Mouse (Mus musculus) adrenal gland, adult 18-20 months (tissue): ENCODE data around the gene Galr3. TPM values are rescaled to one million over a fixed set of nuclear protein-coding genes. Genes with fewer than 3 reads are reported as not detected.
A peak's percentile ranks its signal among the peaks of the same experiment; 100 is the strongest.

Source experiments
- DNase-seq, 2 experiments: peaks; one replicate each; pipeline ENCODE4 v3.0.0; 2021 to 2022; ENCODE audit warnings: low spot score in 2 of 2
- total RNA-seq, 2 experiments: library from RNA; stranded (reverse); gene quantifications; 1 replicate in 1 of 2; 2 replicates in 1 of 2; pipeline ENCODE4 v1.2.3; 2021

The Galr3 gene
- total RNA-seq, 2 experiments from 2014 or later = 0.27 TPM; not detected in 1

GRCm38 (mm10) chr15:79051461-79052360, 10.0 kb downstream of the Galr3 start:
- no peak for DNase-seq

DNA sequence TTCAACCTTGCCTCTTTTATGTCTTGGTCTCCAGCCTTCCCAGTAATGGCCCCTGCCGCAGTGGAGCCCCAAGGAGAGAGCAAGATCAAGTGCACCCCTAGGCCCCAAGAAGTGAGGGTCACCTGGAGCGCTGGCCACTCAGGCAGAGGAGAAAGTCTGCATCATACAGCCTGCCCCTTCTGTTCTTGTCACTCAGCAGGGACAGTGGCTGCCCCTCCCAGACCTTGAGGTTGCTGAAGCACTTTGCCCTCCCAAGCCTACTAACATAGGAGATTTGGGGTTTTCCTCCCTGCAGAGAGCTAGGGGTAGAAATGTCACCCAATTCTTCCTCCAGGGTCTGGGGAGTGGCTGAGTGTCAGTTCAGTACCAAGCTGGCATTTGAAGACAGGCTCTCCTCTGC, 10.7 kb downstream of the Galr3 start:
- DNase-seq = no peak

- DNase-seq = no peak
These were observed 14.9 kb downstream of the Galr3 start for GRCm38 (mm10) chr15:79056601-79057000.

DNA sequence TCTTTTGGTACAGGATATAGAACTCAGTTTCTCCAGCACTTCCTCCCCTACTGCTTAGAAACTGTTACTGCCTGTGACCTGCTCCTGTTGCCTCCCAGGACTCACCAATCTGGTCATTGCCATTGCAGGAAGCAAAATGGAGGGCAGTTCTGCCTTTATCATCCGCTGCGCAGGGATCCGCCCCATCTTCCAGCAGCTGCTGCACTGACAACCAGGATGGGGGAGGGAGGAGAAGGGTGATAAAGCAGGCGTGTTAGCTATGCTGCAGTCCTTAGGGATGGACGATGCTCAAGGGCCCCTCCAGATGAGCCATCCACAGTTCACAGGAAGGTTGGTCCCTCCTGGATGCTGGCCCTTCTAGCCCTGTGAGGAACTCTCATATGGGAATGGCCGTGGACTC, 16.2 kb downstream of the Galr3 start:
- DNase-seq = no peak

DNA sequence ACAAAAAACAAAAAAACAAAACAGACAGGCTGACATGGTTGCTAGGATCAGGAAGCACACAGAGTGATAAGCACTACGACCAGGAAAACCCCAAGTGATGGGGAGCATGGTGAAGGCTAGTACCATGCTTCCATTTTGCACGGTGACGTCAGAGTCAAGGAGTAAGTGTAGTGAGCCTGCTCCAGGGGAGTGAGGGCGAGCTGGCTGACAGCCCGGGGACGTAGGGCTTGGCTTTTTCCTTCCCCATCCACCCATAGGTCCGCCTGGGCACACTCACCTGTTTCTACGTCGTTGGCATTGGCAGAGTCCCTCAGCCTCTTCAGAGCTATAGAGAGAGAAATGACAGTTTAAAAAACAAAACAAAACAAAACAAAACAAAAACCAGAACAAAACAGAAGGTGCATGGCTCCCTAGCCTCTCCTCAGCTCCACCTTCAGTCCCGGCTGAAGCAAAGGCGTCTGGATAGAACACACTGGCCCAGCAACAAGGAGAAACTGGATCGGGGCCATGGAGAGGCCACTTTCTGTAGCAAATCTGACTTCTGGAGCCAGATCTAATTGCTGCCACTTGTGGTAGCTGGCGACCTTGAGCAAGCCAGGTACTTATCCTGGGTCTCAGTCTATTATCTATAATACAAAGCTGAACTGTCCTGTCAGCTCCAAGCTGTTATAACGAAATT, 19.3 kb downstream of the Galr3 start:
- DNase-seq = no peak

DNA sequence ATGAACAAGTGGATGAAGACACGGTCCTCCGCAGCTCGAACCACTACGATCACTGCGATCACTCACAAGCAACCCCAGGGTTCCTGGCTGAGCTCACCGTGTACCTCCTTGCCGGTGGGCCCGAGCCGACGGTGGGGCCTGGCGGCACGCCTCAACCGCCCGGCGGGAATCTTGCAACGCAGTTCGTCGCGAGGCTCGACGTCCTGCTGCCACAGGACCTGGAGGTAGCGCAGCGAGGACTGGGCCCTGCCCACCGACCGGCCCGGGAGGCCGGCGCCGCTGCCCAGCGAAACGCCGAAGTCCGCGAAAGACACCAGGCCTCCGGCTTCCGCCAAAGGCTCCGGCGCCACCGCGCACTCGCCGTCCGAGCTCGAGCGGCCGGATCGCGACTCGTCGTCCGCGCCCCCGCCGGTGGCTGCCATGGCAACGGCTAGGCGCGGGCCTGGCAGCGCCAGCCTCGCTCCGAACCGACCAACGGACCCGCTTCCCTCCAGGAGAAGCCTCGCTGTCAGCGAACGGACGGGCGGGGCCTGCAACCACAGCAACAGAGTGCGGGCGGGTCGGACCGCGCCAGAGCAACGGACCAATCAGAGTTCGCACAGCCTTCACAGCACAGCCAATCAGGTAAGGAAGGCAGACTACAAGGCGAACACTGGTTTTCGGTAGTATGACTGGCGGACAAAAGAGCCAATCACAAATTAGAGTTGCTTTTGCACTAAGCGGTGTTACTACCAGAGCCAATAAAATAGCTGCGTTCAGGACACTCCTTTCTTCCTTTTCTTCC, 20.9 kb downstream of the Galr3 start, which contains the start of gene Ankrd54:
Ankrd54 (minus strand) TSS at position 518 of the 784 bp plus-strand sequence.
- DNase-seq = peak; percentile 87

DNA sequence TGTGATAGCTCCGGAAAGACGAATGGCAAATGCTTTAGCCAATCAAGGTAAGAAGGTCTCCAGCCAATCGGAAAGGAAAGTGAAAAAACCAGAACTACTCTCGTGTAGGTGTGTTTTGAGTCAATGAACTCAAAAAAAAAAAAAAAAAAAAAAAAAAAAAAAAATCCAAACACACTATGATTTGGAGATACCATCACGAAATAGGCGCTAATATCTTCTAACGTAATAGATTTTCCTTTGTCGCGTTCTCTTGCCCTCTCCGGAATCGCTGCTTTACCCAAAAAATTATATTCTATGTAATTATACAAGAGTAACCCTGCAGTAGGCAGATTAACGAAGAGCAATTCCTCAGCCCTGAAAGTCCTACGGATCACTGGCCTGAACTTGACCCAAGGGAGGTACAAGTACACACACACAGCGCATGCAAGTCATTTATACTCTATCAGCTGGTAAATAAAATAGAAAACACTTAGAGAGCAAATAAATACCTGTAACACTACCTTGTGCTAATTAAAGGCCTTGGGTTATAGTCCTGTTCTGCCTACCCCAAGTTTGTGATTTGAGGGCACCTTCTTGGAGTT, 21.6 kb downstream of the Galr3 start:
- DNase-seq = no peak

DNA sequence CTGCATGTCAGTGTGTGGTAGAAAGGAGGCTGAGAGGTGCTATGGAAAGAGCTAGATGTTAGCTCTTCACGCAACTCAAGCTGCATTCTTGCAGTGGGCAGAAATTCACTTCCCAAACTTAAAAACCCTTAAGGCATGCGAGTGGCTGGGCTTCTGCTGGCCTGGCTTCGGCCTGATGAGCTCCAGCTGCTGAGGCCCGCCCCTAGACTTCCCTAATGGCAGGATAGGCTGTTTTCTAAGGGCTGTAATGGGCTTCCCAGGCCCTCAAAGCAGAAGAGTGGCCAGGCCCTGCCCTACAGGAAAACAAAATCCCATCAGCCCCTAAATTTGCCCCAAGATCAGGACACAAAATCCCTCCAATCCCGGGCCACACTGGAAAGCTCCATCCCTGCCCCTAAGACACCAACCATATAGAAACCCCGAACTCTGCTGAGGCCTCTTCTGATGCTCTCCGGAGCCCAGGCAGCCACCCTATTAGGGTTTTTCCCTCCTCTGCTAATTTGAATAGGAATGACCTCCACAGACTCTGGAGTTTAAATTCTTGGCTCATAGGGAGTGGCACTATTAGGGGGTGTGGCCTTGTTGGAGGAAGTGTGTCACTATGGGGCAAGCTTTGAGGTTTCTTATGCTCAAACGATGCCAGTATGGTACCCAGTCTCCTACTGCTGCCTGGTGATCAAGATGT, 23.5 kb downstream of the Galr3 start:
- no peak for DNase-seq

DNA sequence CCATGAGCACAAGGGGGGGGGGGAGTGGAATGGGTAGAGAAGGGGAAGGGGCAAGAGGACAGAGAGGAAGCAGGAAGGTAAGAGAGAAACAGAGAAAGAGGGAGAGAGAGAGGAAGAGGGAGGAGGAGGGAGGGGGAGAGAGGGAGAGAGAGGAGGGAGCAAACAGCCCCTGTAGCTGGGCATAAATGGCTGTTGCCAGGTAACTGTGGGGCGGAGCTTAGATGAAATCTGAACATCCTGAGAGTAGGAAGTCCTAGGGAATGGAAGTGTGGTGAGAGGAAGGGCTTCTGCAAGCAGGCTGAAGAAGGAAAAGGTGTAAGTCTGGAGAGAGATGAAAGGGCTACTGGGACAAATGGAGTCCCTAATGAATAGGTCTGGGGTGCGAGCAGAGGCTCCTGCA, 24.6 kb downstream of the Galr3 start:
- no peak for DNase-seq

GRCm38 (mm10) chr15:79067631-79068030, 25.9 kb downstream of the Galr3 start:
- no peak for DNase-seq

- no peak for DNase-seq
These were observed 26.7 kb downstream of the Galr3 start for GRCm38 (mm10) chr15:79068416-79068815.

DNA sequence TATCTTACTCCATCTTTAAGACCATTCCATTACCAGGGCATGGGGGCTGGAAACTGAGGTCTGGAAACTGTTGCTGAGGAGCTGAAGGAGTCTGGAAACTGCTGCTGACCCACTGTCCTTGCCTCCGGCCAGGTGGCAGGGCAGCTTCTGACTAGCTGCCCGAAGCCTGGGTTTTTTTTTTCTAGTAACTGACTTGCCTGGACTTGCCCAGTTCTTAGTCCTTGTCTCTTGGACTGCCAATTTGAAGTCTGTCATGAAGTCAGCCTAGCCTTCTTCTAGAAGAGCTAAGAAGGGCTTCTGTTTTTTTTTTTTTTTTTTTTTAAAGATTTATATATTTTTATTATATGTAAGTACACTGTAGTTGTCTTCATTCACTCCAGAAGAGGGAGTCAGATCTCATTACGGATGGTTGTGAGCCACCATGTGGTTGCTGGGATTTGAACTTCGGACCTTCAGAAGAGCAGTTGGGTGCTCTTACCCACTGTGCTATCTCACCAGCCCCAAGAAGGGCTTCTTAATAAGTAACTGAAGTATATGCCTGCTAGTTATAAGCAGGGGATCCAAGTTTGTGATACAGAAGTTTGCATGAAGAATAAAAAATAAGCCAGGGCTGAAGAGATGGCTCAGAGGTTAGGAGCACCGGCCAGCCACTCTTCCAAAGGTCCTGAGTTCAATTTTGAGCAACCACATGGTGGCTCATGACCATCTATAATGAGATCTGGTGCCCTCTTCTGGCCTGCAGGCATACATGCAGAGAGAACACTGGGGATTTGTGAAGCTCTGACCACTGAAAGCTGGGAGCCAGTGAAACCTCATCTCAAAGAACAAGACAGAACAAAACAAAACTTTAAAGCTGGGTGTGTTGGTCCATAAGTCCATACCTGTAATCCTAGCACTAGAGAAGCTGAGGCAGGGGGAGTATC, 29.7 kb downstream of the Galr3 start:
- peak in 1 of 2 experiments; percentile 33 for DNase-seq

GRCm38 (mm10) chr15:79073752-79074151, 32.1 kb downstream of the Galr3 start:
- DNase-seq = no peak

- no peak for DNase-seq
These were observed 32.8 kb downstream of the Galr3 start for GRCm38 (mm10) chr15:79074446-79074845.

- peak; percentile 83 for DNase-seq
These were observed 33.3 kb downstream of the Galr3 start, which contains the start of gene Eif3l for GRCm38 (mm10) chr15:79074913-79075532. Gene Eif3l (plus strand): TSS chr15:79075179.

DNA sequence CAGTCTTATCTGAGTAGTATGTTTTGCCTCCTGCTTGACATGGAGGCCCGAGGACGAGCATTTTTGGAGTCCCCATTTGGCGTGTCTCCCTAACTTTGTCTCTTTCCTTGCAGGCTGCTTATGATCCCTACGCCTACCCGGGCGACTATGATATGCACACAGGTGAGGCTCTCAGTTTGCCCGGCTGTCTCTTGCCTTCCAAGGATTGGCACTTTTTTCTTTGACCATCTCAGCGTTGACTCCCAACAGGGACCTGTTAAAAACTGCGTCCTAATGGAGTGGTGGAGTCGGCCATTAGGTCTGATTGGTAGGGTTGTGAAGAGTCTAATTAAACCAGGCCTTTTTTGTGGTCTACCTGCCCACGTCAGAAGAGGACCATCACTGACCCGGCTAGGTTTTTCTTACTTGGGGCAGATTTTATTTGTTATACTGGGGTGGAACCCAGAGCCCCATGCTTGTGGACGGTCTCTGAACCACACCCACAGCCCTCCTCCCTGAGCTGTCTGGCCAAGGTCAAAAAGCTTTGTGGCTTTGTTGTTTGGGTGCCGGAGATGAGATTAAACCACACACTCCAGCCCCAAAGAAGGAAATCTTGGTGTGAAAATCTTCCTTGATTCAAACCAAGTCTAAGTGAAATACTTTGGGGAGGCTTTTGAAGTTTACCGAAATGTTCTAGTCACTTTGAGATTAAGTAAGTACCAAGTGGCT, 34.1 kb downstream of the Galr3 start:
- DNase-seq = no peak

DNA sequence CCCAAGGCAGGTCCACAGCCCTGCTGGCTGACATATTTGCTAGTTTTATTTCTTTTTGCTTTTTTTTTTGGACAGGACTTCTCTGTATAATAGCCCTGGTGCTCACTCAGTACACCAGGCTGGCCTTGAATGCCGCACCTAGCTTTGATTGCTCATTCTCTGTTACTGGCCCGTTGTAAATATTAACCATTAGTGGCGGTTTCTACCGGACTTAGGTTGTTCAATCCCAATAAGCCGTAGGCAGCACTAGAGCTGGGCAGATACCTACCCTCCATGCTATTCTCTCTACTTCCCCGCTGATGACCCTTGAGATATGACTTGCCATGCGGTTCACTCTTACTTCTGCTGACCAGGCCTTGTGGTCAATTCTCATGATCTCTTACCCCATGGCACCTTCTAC, 37.9 kb downstream of the Galr3 start:
- no peak for DNase-seq

DNA sequence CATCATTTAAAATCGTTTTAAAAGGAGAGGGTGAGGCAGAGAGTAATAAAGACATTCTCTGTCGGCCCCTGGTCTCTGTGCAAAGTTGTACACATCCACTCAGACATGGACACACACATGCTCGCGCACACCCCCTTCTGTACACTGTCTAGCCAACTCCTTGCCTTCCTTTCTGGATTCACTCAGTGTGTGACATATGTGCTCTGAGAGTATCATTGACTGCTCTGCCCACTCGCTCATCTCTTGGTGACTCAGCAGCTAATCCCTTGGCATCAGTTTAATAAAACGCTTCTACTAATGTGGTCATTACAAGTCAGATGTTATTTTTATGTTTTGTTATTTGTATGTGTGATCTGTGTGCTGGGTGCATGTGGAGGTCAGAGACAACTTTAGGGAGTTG, 50.6 kb downstream of the Galr3 start:
- DNase-seq = no peak
